In genomic region chr11:98027297-98027688, GRCm38 (mm10) we compare ENCODE assay signal across 8 mouse cellular contexts. TPM values are rescaled to one million over a fixed set of nuclear protein-coding genes. Genes with fewer than 3 reads are reported as not detected.
A peak's percentile ranks its signal among the peaks of the same experiment; 100 is the strongest.
DNase-seq lines count a peak whose midpoint lies in the region; ATAC-seq lines count a peak whose summit lies in the region.

No protein-coding gene starts in this region.

- H3K4me1 ChIP-seq in heart, embryonic 10.5 days: peaks cover 23% of the 10 kb centered on the region
- H3K4me1 ChIP-seq in forebrain, embryonic 10.5 days: peaks cover 36% of the 10 kb centered on the region
- peaks cover 36% of the 10 kb centered on the region for H3K4me1 ChIP-seq in liver, embryonic 13.5 days (replicated peaks)

- under 1% methylated on average over 18 of the region's 18 CpGs for WGBS in heart, embryonic 10.5 days
- 0% methylated on average over 18 of the region's 18 CpGs for WGBS in forebrain, embryonic 10.5 days
- 0% methylated on average over 18 of the region's 18 CpGs for WGBS in liver, embryonic 13.5 days (ENCODE audit: insufficient replicate concordance)

- H3K27ac ChIP-seq in heart, embryonic 10.5 days: peak overlapping the region; percentile 100
- H3K27ac ChIP-seq in forebrain, embryonic 10.5 days: peak overlapping the region; percentile 99
- peak overlapping the region; percentile 88 for H3K27ac ChIP-seq in liver, embryonic 13.5 days

- no peak for ATAC-seq in liver, embryonic 13.5 days (ENCODE audit: low read depth)

- no peaks in the 10 kb centered on the region for H3K27me3 ChIP-seq in heart, embryonic 10.5 days (ENCODE audit: insufficient read depth, poor library complexity, severe bottlenecking)
- no peaks in the 10 kb centered on the region for H3K27me3 ChIP-seq in forebrain, embryonic 10.5 days (ENCODE audit: poor library complexity, severe bottlenecking)
- peaks cover 14% of the 10 kb centered on the region for H3K27me3 ChIP-seq in liver, embryonic 13.5 days

- peaks cover 36% of the 10 kb centered on the region for H3K36me3 ChIP-seq in heart, embryonic 10.5 days
- peaks cover 37% of the 10 kb centered on the region for H3K36me3 ChIP-seq in forebrain, embryonic 10.5 days (replicated peaks)
- peaks cover 34% of the 10 kb centered on the region for H3K36me3 ChIP-seq in liver, embryonic 13.5 days

- DNase-seq in heart, embryonic 10.5 days (ENCODE audit: low spot score): no peak
- no peak for DNase-seq in heart, postnatal 14 days
- peak; percentile 67 for DNase-seq in CD4-positive helper T cell, adult 2 months (ENCODE audit: low read depth, low spot score)
- DNase-seq in forebrain, embryonic 10.5 days (ENCODE audit: extremely low spot score, low spot score): no peak
- DNase-seq in liver, embryonic 13.5 days: no peak
- DNase-seq in cerebellum, adult 9-11 months: no peak
- DNase-seq in ovary, postnatal 10 days (ENCODE audit: low spot score): no peak
- DNase-seq in adrenal gland, postnatal 25 days: no peak

- no peaks in the 10 kb centered on the region for H3K9me3 ChIP-seq in heart, embryonic 10.5 days
- H3K9me3 ChIP-seq in forebrain, embryonic 10.5 days: no peaks in the 10 kb centered on the region
- no peaks in the 10 kb centered on the region for H3K9me3 ChIP-seq in liver, embryonic 13.5 days (replicated peaks)

- peak overlapping the region; percentile 82 for H3K4me2 ChIP-seq in liver, embryonic 13.5 days

- peak overlapping the region; percentile 100 for H3K4me3 ChIP-seq in heart, embryonic 10.5 days
- peak overlapping the region; percentile 100 for H3K4me3 ChIP-seq in forebrain, embryonic 10.5 days
- peak overlapping the region; percentile 98 for H3K4me3 ChIP-seq in liver, embryonic 13.5 days (replicated peaks)

- H3K9ac ChIP-seq in liver, embryonic 13.5 days: peak overlapping the region; percentile 99

- intact Hi-C loops in heart, postnatal 14 days (cut with DNase I): no loop called here

RNA-seq across cellular contexts. Expression of gene Rpl19, which starts 0.8 kb away (rescaled TPM):
- polyA plus RNA-seq in heart, embryonic 10.5 days (2016; fragmentation: Nextera tagmentation; extraction: Ambion mirVana): 867 and 1,011 TPM in 2 replicates
- total RNA-seq in heart, postnatal 14 days (2021): 100 to 1,000 TPM; 538 to 580 TPM
- 1,192 and 1,195 TPM in 2 replicates for polyA plus RNA-seq in forebrain, embryonic 10.5 days (2016; fragmentation: Nextera tagmentation; extraction: Ambion mirVana)
- polyA plus RNA-seq in liver, embryonic 13.5 days (2015; fragmentation: Nextera tagmentation; extraction: Ambion mirVana): 791 and 820 TPM in 2 replicates
- 1,136 and 1,344 TPM in 2 replicates for total RNA-seq in adrenal gland, postnatal 25 days (2021)

RNA-seq across cellular contexts. Expression of gene Cacnb1, which starts 4.5 kb away (rescaled TPM):
- polyA plus RNA-seq in heart, embryonic 10.5 days (2016; fragmentation: Nextera tagmentation; extraction: Ambion mirVana): 4.6 and 5.3 TPM in 2 replicates
- total RNA-seq in heart, postnatal 14 days (2021): 1 to 10 TPM; 5.5 to 6.9 TPM
- 5.3 and 6.0 TPM in 2 replicates for polyA plus RNA-seq in forebrain, embryonic 10.5 days (2016; fragmentation: Nextera tagmentation; extraction: Ambion mirVana)
- polyA plus RNA-seq in liver, embryonic 13.5 days (2015; fragmentation: Nextera tagmentation; extraction: Ambion mirVana): 0.73 and 0.88 TPM in 2 replicates
- 7.4 and 10.4 TPM in 2 replicates for total RNA-seq in adrenal gland, postnatal 25 days (2021)

RNA-seq across cellular contexts. Expression of gene Stac2, which starts 26.0 kb away (rescaled TPM):
- 0.21 and 0.34 TPM in 2 replicates for polyA plus RNA-seq in heart, embryonic 10.5 days (2016; fragmentation: Nextera tagmentation; extraction: Ambion mirVana)
- total RNA-seq in heart, postnatal 14 days (2021): under 1 TPM; 0.27 to 0.43 TPM
- 0.32 and 0.42 TPM in 2 replicates for polyA plus RNA-seq in forebrain, embryonic 10.5 days (2016; fragmentation: Nextera tagmentation; extraction: Ambion mirVana)
- 0.05 TPM in 1 of 2 replicates, not detected in the other for polyA plus RNA-seq in liver, embryonic 13.5 days (2015; fragmentation: Nextera tagmentation; extraction: Ambion mirVana)
- total RNA-seq in adrenal gland, postnatal 25 days (2021): 1.9 and 2.2 TPM in 2 replicates

RNA-seq across cellular contexts. Expression of gene Arl5c, which starts 31.3 kb away (rescaled TPM):
- polyA plus RNA-seq in heart, embryonic 10.5 days (2016; fragmentation: Nextera tagmentation; extraction: Ambion mirVana): 9.8 and 15.7 TPM in 2 replicates
- total RNA-seq in heart, postnatal 14 days (2021): 1 to 10 TPM; 1.6 to 6.2 TPM
- polyA plus RNA-seq in forebrain, embryonic 10.5 days (2016; fragmentation: Nextera tagmentation; extraction: Ambion mirVana): 15.2 and 17.6 TPM in 2 replicates
- 10.8 and 12.8 TPM in 2 replicates for polyA plus RNA-seq in liver, embryonic 13.5 days (2015; fragmentation: Nextera tagmentation; extraction: Ambion mirVana)
- total RNA-seq in adrenal gland, postnatal 25 days (2021): 0.79 TPM in 1 of 2 replicates, not detected in the other

RNA-seq across cellular contexts. Expression of gene Plxdc1, which starts 41.0 kb away (rescaled TPM):
- not detected in 2 replicates for polyA plus RNA-seq in heart, embryonic 10.5 days (2016; fragmentation: Nextera tagmentation; extraction: Ambion mirVana)
- total RNA-seq in heart, postnatal 14 days (2021): 1 to 10 TPM; 7.3 TPM
- 0.11 and 0.16 TPM in 2 replicates for polyA plus RNA-seq in forebrain, embryonic 10.5 days (2016; fragmentation: Nextera tagmentation; extraction: Ambion mirVana)
- 0.45 and 0.58 TPM in 2 replicates for polyA plus RNA-seq in liver, embryonic 13.5 days (2015; fragmentation: Nextera tagmentation; extraction: Ambion mirVana)
- 13.4 and 20.9 TPM in 2 replicates for total RNA-seq in adrenal gland, postnatal 25 days (2021)
